Mouse (Mus musculus): ENCODE data around the gene Phf11c. TPM values are rescaled to one million over a fixed set of nuclear protein-coding genes. Genes with fewer than 3 reads are reported as not detected.

Gene Phf11c
- 0.59 and 0.72 TPM in 2 replicates for polyA plus RNA-seq (2012; rRNA removed; ENCODE audit: low replicate concordance)

DNA sequence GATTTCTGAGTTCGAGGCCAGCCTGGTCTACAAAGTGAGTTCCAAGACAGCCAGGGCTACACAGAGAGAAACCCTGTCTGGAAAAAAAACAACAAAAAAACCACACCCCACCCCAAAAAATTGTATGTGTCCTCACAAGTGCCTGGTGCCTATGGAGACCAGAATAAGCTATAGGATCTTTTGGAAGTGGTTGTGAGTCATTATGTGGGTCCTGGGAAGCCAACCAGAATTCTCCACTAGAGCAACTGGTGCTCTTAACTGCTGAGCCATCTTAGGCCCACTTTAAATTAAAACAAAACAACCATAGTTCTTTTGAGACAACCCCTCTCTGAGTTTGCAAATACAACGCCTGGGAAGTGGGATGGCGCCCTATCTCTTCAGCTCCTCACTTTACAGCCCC is at the start of gene Phf11c:
Phf11c (minus strand) TSS at position 101 of the 400 bp plus-strand sequence.

DNA sequence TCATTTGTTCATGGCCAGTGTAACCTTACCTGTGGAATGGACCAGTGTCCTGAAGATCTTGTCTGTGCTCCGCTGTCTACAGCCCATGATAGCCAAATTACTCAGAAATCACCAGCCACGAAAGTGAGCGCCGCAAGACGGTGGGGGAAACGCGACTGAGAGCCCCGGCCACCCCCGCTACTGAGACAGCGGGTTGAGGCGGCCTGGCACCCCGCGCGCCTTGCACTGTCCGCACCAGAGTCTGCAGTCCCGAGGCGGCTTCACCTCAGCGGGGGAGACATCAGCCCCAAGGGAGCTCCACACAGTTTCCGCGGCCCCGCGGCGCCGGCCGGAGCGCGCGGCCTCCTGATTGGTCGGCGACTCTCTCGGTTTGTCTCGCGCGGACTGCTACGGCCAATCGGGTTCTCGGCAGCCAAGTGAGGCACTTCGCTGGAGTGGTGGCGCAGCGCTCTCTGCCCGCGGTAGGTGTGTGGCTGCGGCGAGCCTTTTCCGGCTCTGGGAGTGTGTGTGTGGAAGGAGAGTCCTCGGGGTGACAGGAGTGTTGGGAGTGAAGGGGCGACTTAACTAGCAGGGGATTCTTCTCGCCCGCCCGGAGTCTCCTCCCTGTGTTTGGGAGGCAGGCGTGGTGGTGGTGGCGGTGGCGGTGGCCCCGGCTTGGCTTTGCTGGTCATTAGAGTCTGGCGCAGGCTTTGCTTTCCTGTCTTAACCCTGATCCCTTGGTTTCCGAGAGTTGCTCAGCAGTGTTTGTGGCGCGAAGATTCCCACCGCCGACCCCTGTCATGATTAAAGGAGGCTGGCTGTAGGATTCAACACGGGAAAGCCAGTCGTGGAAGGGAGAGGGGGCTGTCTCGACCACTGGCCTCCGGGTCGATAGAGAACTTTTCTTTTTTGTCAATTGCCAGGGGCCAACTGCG is 45.6 kb upstream of the Phf11c start, which contains the start of the genes Setdb2 and Cab39l:
Setdb2 (minus strand) TSS at position 327 of the 914 bp plus-strand sequence.
Cab39l (plus strand) TSS at position 415 of the 914 bp plus-strand sequence.

DNA sequence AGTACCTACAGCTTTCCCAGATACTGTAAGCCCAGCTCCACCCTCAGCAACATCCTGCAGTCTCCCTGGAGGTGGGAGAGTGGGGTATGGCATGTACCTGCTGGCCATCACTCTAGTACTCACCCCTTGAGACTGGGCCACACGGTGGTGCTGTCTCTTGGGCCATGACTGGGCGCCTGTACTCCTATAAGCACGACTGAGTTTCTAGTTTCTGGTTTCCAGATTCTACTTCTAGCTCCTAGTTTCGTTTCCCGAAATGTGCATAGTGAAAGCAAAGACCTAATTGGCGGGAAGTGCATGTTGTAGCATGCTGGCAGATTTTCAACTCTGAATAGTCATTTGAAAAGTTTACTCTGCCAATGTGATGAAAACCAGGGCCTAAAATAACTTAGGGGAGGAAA is 29.9 kb downstream of the Phf11c start, which contains the start of gene Phf11d:
Phf11d (minus strand) TSS at position 227 of the 401 bp plus-strand sequence.

DNA sequence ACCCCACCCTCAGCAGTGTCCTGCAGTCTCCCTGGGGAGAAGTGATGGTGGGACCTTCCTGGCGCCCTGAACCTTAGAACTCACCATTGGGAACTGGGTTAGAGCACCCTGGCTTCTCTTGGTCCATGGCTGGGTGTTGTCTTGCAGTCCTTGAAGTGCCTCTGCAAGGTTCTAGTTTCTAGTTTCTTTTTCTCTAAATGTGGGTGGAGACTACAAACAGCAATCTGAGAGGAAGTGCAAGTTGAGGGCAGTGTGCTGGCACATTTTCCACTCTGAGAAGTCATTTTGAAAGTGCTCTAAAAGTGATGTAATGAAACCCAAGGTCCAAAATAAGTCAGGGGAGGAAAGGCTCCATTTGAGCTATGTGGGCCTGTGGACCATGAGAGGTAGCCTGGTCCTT is 54.0 kb downstream of the Phf11c start, which contains the start of gene Phf11b:
Phf11b (minus strand) TSS at position 163 of the 400 bp plus-strand sequence.

Other genes starting within 250 kb of the Phf11c start
- not detected in 2 replicates for gene Gm5142, start 216.6 kb downstream of the Phf11c start, polyA plus RNA-seq (2012; rRNA removed; ENCODE audit: low replicate concordance)
- gene Rcbtb1, start 194.2 kb downstream of the Phf11c start, polyA plus RNA-seq (2012; rRNA removed; ENCODE audit: low replicate concordance) = 11.4 and 22.4 TPM in 2 replicates
- 0.14 TPM in 1 of 2 replicates, not detected in the other for gene Gm6904, start 135.2 kb downstream of the Phf11c start, polyA plus RNA-seq (2012; rRNA removed; ENCODE audit: low replicate concordance)
- 1.4 and 2.7 TPM in 2 replicates for gene Phf11a, start 97.9 kb downstream of the Phf11c start, polyA plus RNA-seq (2012; rRNA removed; ENCODE audit: low replicate concordance)
- gene Phf11b, start 54.0 kb downstream of the Phf11c start, polyA plus RNA-seq (2012; rRNA removed; ENCODE audit: low replicate concordance) = 1.9 and 2.0 TPM in 2 replicates
- 18.3 and 19.7 TPM in 2 replicates for gene Phf11d, start 29.9 kb downstream of the Phf11c start, polyA plus RNA-seq (2012; rRNA removed; ENCODE audit: low replicate concordance)
- gene Setdb2, start 45.5 kb upstream of the Phf11c start, polyA plus RNA-seq (2012; rRNA removed; ENCODE audit: low replicate concordance) = 3.5 and 6.6 TPM in 2 replicates
- 12.6 and 22.0 TPM in 2 replicates for gene Cab39l, start 45.6 kb upstream of the Phf11c start, polyA plus RNA-seq (2012; rRNA removed; ENCODE audit: low replicate concordance)
- gene Cdadc1, start 202.6 kb upstream of the Phf11c start, polyA plus RNA-seq (2012; rRNA removed; ENCODE audit: low replicate concordance) = 8.3 and 9.1 TPM in 2 replicates
- 0.82 and 6.2 TPM in 2 replicates for gene Shisa2, start 229.9 kb upstream of the Phf11c start, polyA plus RNA-seq (2012; rRNA removed; ENCODE audit: low replicate concordance)